In the genomic region with DNA sequence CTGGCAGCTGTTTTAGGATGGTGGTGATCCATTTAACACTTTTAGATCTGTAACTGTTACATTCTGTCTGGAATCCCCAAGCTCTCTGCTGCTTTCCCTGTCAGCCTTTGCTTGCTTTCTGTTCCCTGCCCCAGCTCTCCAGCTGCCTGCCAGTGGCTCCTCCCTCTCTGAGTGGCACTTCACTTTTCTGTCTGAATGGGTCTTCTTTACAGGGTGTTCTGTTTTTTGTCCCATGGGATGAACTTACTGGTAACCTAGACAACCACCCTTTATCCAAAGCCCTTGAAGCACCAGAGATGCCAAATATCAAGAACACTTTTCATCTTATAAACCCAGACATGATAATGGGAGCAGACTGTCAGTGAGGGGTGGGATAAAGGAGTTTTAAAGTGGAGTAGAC, we compare ENCODE assay signal across 16 mouse cellular contexts.
DNase-seq lines count a peak whose midpoint lies in the region; ATAC-seq and TF ChIP-seq lines count a peak whose summit lies in the region.
"Had no signal": no experiment of that assay in that cellular context is flagged by ENCODE, and none has a peak within 500 bp of the region (broad histone marks: within the 10 kb centered on the region; RNA-seq: fewer than 3 reads in every experiment).

No protein-coding gene starts in this region.

- no peaks in the 10 kb centered on the region for H3K36me3 ChIP-seq in hindbrain, embryonic 10.5 days
- H3K36me3 ChIP-seq in hindbrain, embryonic 14.5 days (replicated peaks; ENCODE audit: control insufficient read depth, insufficient read depth) = no peaks in the 10 kb centered on the region
- H3K36me3 ChIP-seq in forebrain, embryonic 16.5 days (ENCODE audit: control insufficient read depth, insufficient read depth) = no peaks in the 10 kb centered on the region
- H3K36me3 ChIP-seq in midbrain, embryonic 16.5 days (ENCODE audit: control insufficient read depth, insufficient read depth, low read length) = no peaks in the 10 kb centered on the region
- H3K36me3 ChIP-seq in heart, adult 2 months (ENCODE audit: control insufficient read depth, insufficient read depth, low read length) = no peaks in the 10 kb centered on the region
- no peaks in the 10 kb centered on the region for H3K36me3 ChIP-seq in lung, postnatal 0 days (ENCODE audit: insufficient read depth, low read length)
- H3K36me3 ChIP-seq: embryonic facial prominence, embryonic 13.5 days; heart, embryonic 13.5 days; lung, embryonic 15.5 days had no signal

- peak overlapping the region; percentile 75; the same call in 1 of the 2 replicates for H3K27ac ChIP-seq in hindbrain, embryonic 10.5 days
- H3K27ac ChIP-seq in hindbrain, embryonic 14.5 days = no peak overlapping the region
- H3K27ac ChIP-seq in forebrain, embryonic 16.5 days (ENCODE audit: low read length) = no peak overlapping the region
- H3K27ac ChIP-seq in midbrain, embryonic 16.5 days (ENCODE audit: low read length) = no peak overlapping the region
- H3K27ac ChIP-seq in heart, adult 2 months = no peak overlapping the region
- H3K27ac ChIP-seq in lung, postnatal 0 days (ENCODE audit: low read length) = no peak overlapping the region
- H3K27ac ChIP-seq: embryonic facial prominence, embryonic 13.5 days; heart, embryonic 13.5 days; lung, embryonic 15.5 days had no signal

- ATAC-seq in hindbrain, embryonic 14.5 days (ENCODE audit: low FRiP score) = no peak
- ATAC-seq in forebrain, embryonic 16.5 days = peak; percentile 78
- ATAC-seq in midbrain, embryonic 16.5 days = peak; percentile 70; the same call in 1 of the 2 replicates
- no peak for ATAC-seq in lung, postnatal 0 days

- no peak for TF ChIP-seq EP300 in heart, adult 2 months (IDR thresholded peaks at IDR 0.05; ENCODE audit: insufficient read depth, low read depth, low read length)
- TF ChIP-seq EP300 in lung, postnatal 0 days (IDR thresholded peaks at IDR 0.05) = no peak

- H3K4me1 ChIP-seq in hindbrain, embryonic 10.5 days (replicated peaks) = peaks cover 14% of the 10 kb centered on the region
- H3K4me1 ChIP-seq in hindbrain, embryonic 14.5 days (replicated peaks; ENCODE audit: control insufficient read depth, insufficient read depth, low read length) = no peaks in the 10 kb centered on the region
- peaks cover 2% of the 10 kb centered on the region; the same call in 1 of the 2 replicates for H3K4me1 ChIP-seq in forebrain, embryonic 16.5 days (replicated peaks; ENCODE audit: control insufficient read depth, insufficient read depth, low read length)
- 0 out of 2 replicates have a peak, but pooled peaks cover 2% of the 10 kb centered on the region for H3K4me1 ChIP-seq in midbrain, embryonic 16.5 days (ENCODE audit: control insufficient read depth, insufficient read depth, low read length)
- H3K4me1 ChIP-seq in heart, adult 2 months (ENCODE audit: control insufficient read depth, insufficient read depth, low read length) = no peaks in the 10 kb centered on the region
- H3K4me1 ChIP-seq in lung, postnatal 0 days (ENCODE audit: insufficient read depth, low read depth, low read length) = no peaks in the 10 kb centered on the region
- H3K4me1 ChIP-seq: lung, embryonic 15.5 days had no signal

- no peak overlapping the region for H3K4me2 ChIP-seq in hindbrain, embryonic 14.5 days (replicated peaks)
- no peak overlapping the region for H3K4me2 ChIP-seq in forebrain, embryonic 16.5 days (ENCODE audit: low read length)
- no peak overlapping the region for H3K4me2 ChIP-seq in midbrain, embryonic 16.5 days (ENCODE audit: low read length)
- no peak overlapping the region for H3K4me2 ChIP-seq in lung, postnatal 0 days (replicated peaks; ENCODE audit: low read depth, low read length)
- H3K4me2 ChIP-seq: embryonic facial prominence, embryonic 13.5 days; heart, embryonic 13.5 days; lung, embryonic 15.5 days had no signal

- TF ChIP-seq CTCF in heart, adult 2 months (IDR thresholded peaks at IDR 0.05) = no peak
- TF ChIP-seq CTCF in lung, postnatal 0 days (IDR thresholded peaks at IDR 0.05) = no peak

- peak; percentile 25 for DNase-seq in hindbrain, embryonic 10.5 days (ENCODE audit: low spot score)
- no peak for DNase-seq in hindbrain, embryonic 14.5 days (ENCODE audit: low spot score)
- DNase-seq in embryo, embryonic 10.5 days (ENCODE audit: low spot score) = peak; percentile 50
- no peak for DNase-seq in ovary, postnatal 10 days (ENCODE audit: low spot score)
- DNase-seq in heart, adult 2 months = no peak
- DNase-seq in lung, postnatal 0 days (ENCODE audit: low spot score) = no peak
- DNase-seq: cerebellum, adult 8-10 months; gastrocnemius, postnatal 25 days; kidney, adult 8-10 months; liver; thymus, postnatal 14 days had no signal

- intact Hi-C loops in heart, adult 2 months (cut with DNase I) = no loop called here

- H3K9ac ChIP-seq in hindbrain, embryonic 14.5 days = no peak overlapping the region
- no peak overlapping the region for H3K9ac ChIP-seq in forebrain, embryonic 16.5 days (replicated peaks; ENCODE audit: low read depth, low read length)
- no peak overlapping the region for H3K9ac ChIP-seq in midbrain, embryonic 16.5 days (ENCODE audit: low read depth, low read length)
- no peak overlapping the region for H3K9ac ChIP-seq in heart, adult 2 months (ENCODE audit: low read depth, low read length)
- no peak overlapping the region for H3K9ac ChIP-seq in lung, postnatal 0 days (replicated peaks; ENCODE audit: low read depth)
- H3K9ac ChIP-seq: embryonic facial prominence, embryonic 13.5 days; heart, embryonic 13.5 days; lung, embryonic 15.5 days had no signal

- peaks cover 5% of the 10 kb centered on the region; the same call in 1 of the 2 replicates for H3K9me3 ChIP-seq in hindbrain, embryonic 10.5 days
- peaks cover 8% of the 10 kb centered on the region; the same call in 1 of the 2 replicates for H3K9me3 ChIP-seq in hindbrain, embryonic 14.5 days (ENCODE audit: control insufficient read depth, low read length)
- H3K9me3 ChIP-seq in forebrain, embryonic 16.5 days (ENCODE audit: control insufficient read depth, low read length) = 0 out of 2 replicates have a peak, but pooled peaks cover 8% of the 10 kb centered on the region
- H3K9me3 ChIP-seq in midbrain, embryonic 16.5 days (replicated peaks; ENCODE audit: control insufficient read depth, low read length, poor library complexity, severe bottlenecking) = peaks cover 2% of the 10 kb centered on the region; the same call in 1 of the 2 replicates
- H3K9me3 ChIP-seq in lung, postnatal 0 days (ENCODE audit: low read length) = no peaks in the 10 kb centered on the region
- H3K9me3 ChIP-seq: lung, embryonic 15.5 days had no signal

- no peak for TF ChIP-seq POLR2A in heart, adult 2 months (IDR thresholded peaks at IDR 0.05; ENCODE audit: insufficient read depth, low read depth, low read length)

- H3K27me3 ChIP-seq in hindbrain, embryonic 10.5 days (ENCODE audit: insufficient read depth, poor library complexity, severe bottlenecking) = no peaks in the 10 kb centered on the region
- no peaks in the 10 kb centered on the region for H3K27me3 ChIP-seq in hindbrain, embryonic 14.5 days (ENCODE audit: control insufficient read depth, insufficient read depth, low read length)
- H3K27me3 ChIP-seq in forebrain, embryonic 16.5 days (replicated peaks; ENCODE audit: control insufficient read depth, insufficient read depth, low read length) = no peaks in the 10 kb centered on the region
- H3K27me3 ChIP-seq in midbrain, embryonic 16.5 days (ENCODE audit: control insufficient read depth, insufficient read depth, low read depth, low read length) = no peaks in the 10 kb centered on the region
- H3K27me3 ChIP-seq in heart, adult 2 months (ENCODE audit: control insufficient read depth, insufficient read depth, low read length) = no peaks in the 10 kb centered on the region
- H3K27me3 ChIP-seq in lung, postnatal 0 days (replicated peaks; ENCODE audit: insufficient read depth, low read length) = no peaks in the 10 kb centered on the region
- H3K27me3 ChIP-seq: embryonic facial prominence, embryonic 13.5 days; heart, embryonic 13.5 days; lung, embryonic 15.5 days had no signal

- H3K79me2 ChIP-seq in heart, adult 2 months (replicated peaks; ENCODE audit: control insufficient read depth, insufficient read depth, low read length) = no peaks in the 10 kb centered on the region

- H3K4me3 ChIP-seq in hindbrain, embryonic 10.5 days = no peak overlapping the region
- no peak overlapping the region for H3K4me3 ChIP-seq in hindbrain, embryonic 14.5 days (replicated peaks; ENCODE audit: low read length)
- H3K4me3 ChIP-seq in forebrain, embryonic 16.5 days (replicated peaks; ENCODE audit: low read length) = no peak overlapping the region
- H3K4me3 ChIP-seq in midbrain, embryonic 16.5 days (ENCODE audit: low read depth, low read length) = no peak overlapping the region
- H3K4me3 ChIP-seq in heart, adult 2 months = no peak overlapping the region
- H3K4me3 ChIP-seq in lung, postnatal 0 days (ENCODE audit: low read depth, low read length) = no peak overlapping the region
- H3K4me3 ChIP-seq: embryonic facial prominence, embryonic 13.5 days; heart, embryonic 13.5 days; lung, embryonic 15.5 days had no signal

Comparison
In these comparisons a context has a peak if more than half of its experiments do, and no peak if none do; other contexts are left out.
1. DNase-seq: peak in hindbrain, embryonic 10.5 days (single experiment) and embryo, embryonic 10.5 days (single experiment); none in hindbrain, embryonic 14.5 days (single experiment), ovary, postnatal 10 days (single experiment), heart, adult 2 months (0 of 2) and lung, postnatal 0 days (single experiment).
2. ATAC-seq: peak in forebrain, embryonic 16.5 days (single experiment) and midbrain, embryonic 16.5 days (single experiment); none in hindbrain, embryonic 14.5 days (single experiment) and lung, postnatal 0 days (single experiment).